Mouse (Mus musculus): ENCODE data around the gene Rsph10b. TPM values are rescaled to one million over a fixed set of nuclear protein-coding genes. Genes with fewer than 3 reads are reported as not detected.

Rsph10b gene
- polyA plus RNA-seq, 1 experiment: 9.4 TPM

DNA sequence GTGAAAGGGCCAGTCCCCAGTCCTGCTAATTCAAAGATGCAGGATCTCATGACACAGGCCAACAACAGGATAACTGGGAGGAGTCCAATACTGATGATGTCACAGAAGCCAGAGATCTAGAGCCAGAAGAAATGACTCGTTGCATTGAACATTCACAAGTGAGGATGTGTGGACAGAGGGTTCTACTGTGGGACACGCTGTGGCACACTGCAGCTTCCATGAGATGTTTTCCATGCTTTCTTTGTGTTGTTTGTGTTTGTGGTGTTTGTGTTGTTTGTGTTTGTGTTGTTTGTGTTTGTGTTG, 42.7 kb downstream of the Rsph10b start:
- TF ChIP-seq POLR2A (IDR thresholded peaks at IDR 0.05; ENCODE audit: borderline replicate concordance, extremely low read depth, insufficient read depth, insufficient read length, poor library complexity, severe bottlenecking): no peak
- no peak for TF ChIP-seq CTCF (IDR thresholded peaks at IDR 0.05; ENCODE audit: borderline replicate concordance, extremely low read depth, insufficient read depth, insufficient read length)
- DNase-seq (ENCODE audit: low read depth): no peak

DNA sequence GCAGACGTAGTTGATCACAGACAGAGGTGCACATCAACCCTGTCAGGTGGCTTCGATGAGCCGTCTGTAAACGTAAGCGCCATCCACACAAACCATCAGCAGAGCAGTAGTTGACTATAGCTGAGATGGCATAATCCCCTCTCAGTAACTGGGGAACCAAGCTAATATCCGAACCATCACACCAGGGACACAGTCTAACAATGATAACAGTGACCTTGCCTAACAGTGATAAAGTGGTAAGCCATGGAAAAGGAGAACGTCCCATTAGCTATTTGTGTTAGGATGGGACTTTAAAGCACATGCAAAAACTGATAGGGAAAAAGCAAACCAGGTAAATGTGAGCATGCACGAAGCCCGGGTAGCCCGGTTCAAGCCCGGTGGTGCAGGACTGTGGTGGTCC, 43.4 kb downstream of the Rsph10b start:
- DNase-seq (ENCODE audit: low read depth): no peak
- TF ChIP-seq CTCF (IDR thresholded peaks at IDR 0.05; ENCODE audit: borderline replicate concordance, extremely low read depth, insufficient read depth, insufficient read length) (no peak), POLR2A (IDR thresholded peaks at IDR 0.05; ENCODE audit: borderline replicate concordance, extremely low read depth, insufficient read depth, insufficient read length, poor library complexity, severe bottlenecking) (no peak)

DNA sequence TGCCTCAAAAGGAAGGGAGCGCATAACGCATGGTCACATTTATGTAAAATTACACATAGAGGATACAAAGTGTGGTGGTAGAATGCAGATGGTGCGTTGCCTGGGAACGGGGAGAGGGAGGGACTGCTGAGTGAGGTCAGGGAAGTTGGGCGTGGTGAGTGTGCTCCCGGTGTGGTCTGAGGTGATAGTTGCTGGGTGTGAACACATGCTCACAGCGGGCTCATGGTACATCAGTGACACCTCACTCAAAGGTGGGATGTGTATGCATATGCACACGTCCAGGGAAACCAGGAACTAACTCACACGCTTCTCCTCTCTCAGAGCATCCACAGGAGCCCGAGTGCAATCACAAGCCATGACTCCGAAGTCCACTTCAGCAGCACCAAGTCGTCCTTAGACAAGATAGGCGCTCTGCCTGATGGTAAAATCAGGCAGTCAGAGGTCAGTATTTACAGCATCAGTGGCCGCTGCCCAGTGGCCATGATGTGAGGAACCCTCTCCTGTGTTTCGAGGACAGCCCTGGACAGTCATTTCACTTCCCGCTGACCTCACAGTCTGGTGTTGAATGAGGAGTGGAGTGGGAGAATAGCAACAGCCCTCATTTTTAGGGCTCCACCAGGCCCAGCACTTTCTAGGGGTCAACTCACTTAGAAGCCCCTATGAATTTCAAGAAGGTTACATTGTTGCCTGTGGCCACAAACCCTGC, 44.0 kb downstream of the Rsph10b start:
- TF ChIP-seq POLR2A (IDR thresholded peaks at IDR 0.05; ENCODE audit: borderline replicate concordance, extremely low read depth, insufficient read depth, insufficient read length, poor library complexity, severe bottlenecking) (no peak), CTCF (IDR thresholded peaks at IDR 0.05; ENCODE audit: borderline replicate concordance, extremely low read depth, insufficient read depth, insufficient read length) (no peak)
- no peak for DNase-seq (ENCODE audit: low read depth)

DNA sequence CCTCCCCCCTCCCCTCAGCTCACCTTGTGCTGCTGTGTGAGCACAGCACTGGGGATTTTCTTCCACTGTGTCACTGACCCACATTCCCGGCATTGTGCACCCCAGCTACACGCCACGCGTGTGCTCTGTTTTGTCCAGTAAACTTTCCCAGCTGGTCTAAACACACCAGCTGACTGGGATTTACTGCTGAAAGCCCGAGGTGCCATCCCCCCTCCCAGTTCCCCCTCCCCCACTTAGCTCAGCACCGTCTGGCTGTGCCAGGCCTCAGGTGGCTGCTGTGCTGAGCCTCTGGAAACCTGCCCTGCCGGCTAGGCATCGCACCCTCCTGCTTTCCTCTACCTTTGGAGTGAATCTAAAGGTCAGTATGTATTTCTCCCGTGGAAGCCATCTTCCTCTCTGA, 48.0 kb downstream of the Rsph10b start:
- DNase-seq (ENCODE audit: low read depth): peak; percentile 66

DNA sequence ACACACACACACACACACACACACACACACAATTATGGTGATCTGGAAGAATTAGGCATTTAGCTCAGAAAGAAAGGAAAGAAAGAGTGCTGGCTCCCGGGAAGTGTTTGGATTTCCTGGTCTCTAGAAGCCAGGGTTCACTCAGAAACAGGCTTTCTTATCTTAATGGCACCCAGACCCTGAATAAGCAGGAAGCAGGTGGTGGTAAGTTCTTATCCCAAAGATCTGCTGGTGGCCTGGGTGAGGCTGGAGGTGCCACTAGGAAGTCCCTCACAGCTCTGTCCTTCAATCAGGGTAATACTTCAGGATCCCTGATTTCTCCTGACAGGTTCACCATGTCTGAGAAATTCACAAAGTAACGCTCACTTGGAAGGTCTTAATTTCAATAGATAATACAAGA, 49.5 kb downstream of the Rsph10b start:
- TF ChIP-seq POLR2A (IDR thresholded peaks at IDR 0.05; ENCODE audit: borderline replicate concordance, extremely low read depth, insufficient read depth, insufficient read length, poor library complexity, severe bottlenecking) (no peak), CTCF (IDR thresholded peaks at IDR 0.05; ENCODE audit: borderline replicate concordance, extremely low read depth, insufficient read depth, insufficient read length) (no peak)
- no peak for DNase-seq (ENCODE audit: low read depth)

More for the DNA sequence above, 48.0 kb downstream of the Rsph10b start:
- TF ChIP-seq POLR2A (IDR thresholded peaks at IDR 0.05; ENCODE audit: borderline replicate concordance, extremely low read depth, insufficient read depth, insufficient read length, poor library complexity, severe bottlenecking): no peak
- no peak for TF ChIP-seq CTCF (IDR thresholded peaks at IDR 0.05; ENCODE audit: borderline replicate concordance, extremely low read depth, insufficient read depth, insufficient read length)

GRCm38 (mm10) chr5:143985381-143985780, 52.5 kb downstream of the Rsph10b start:
- DNase-seq (ENCODE audit: low read depth): no peak
- TF ChIP-seq POLR2A (IDR thresholded peaks at IDR 0.05; ENCODE audit: borderline replicate concordance, extremely low read depth, insufficient read depth, insufficient read length, poor library complexity, severe bottlenecking) (no peak), CTCF (IDR thresholded peaks at IDR 0.05; ENCODE audit: borderline replicate concordance, extremely low read depth, insufficient read depth, insufficient read length) (no peak)

GRCm38 (mm10) chr5:143987596-143987995, 54.8 kb downstream of the Rsph10b start:
- DNase-seq (ENCODE audit: low read depth): no peak
- TF ChIP-seq CTCF (IDR thresholded peaks at IDR 0.05; ENCODE audit: borderline replicate concordance, extremely low read depth, insufficient read depth, insufficient read length): no peak
- TF ChIP-seq POLR2A (IDR thresholded peaks at IDR 0.05; ENCODE audit: borderline replicate concordance, extremely low read depth, insufficient read depth, insufficient read length, poor library complexity, severe bottlenecking): no peak

DNA sequence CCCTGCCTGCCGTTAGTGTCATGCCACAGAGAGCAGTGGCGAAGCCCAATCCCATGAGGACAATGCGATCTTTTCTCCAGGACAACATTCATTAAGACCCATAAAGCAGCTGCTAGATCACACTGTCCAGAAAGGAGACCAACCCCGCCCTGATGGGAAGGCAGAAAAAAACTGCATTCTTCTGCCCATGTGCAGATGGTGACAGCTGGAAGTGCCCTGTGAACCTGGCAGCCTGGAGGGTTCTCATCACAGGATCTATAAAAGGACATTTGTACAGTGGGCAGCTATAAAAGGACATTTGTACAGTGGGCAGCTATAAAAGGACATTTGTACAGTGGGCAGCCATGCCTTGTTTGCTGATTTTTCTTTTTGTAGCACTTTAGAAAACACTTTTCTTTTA, 56.2 kb downstream of the Rsph10b start:
- TF ChIP-seq POLR2A (IDR thresholded peaks at IDR 0.05; ENCODE audit: borderline replicate concordance, extremely low read depth, insufficient read depth, insufficient read length, poor library complexity, severe bottlenecking) (no peak), CTCF (IDR thresholded peaks at IDR 0.05; ENCODE audit: borderline replicate concordance, extremely low read depth, insufficient read depth, insufficient read length) (no peak)
- no peak for DNase-seq (ENCODE audit: low read depth)

DNA sequence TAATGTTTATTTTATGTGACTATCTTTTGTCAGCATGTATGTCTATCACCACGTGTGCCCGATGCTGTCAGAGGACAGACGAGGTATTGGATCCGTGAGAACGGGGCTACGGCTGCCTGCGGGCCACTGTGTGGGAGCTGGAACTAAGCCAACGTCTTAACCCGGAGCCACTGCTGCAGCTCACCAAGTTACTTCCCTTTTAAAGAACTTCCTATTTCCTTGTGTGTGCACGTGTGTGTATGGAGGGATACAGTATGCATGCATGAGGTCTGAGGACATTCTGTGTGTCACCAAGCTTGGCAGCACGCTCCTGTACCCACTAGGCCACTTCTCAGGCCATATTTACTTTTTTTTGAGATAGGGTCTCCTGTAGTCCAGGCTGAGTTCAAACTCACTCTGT, 57.3 kb downstream of the Rsph10b start:
- TF ChIP-seq POLR2A (IDR thresholded peaks at IDR 0.05; ENCODE audit: borderline replicate concordance, extremely low read depth, insufficient read depth, insufficient read length, poor library complexity, severe bottlenecking) (no peak), CTCF (IDR thresholded peaks at IDR 0.05; ENCODE audit: borderline replicate concordance, extremely low read depth, insufficient read depth, insufficient read length) (no peak)
- DNase-seq (ENCODE audit: low read depth): no peak

DNA sequence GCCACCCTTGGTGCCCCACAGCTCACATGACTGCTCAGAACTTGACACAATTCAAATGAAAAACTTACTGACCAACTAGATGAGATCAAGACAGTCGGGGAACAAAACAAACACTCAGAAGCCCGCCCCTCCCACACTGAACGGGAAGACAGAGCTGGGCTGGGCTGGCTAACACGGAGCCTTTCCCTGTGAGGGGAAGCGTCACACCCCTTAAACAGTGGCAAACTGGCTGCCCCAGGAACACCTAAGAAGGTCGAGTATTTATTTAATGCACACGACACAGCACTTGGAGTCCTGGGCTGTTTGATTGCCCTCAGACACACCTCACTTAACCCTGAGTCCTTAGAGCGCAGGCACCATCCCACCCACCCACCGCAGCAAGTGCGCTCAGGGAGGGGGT, 59.8 kb downstream of the Rsph10b start:
- DNase-seq (ENCODE audit: low read depth): no peak

DNA sequence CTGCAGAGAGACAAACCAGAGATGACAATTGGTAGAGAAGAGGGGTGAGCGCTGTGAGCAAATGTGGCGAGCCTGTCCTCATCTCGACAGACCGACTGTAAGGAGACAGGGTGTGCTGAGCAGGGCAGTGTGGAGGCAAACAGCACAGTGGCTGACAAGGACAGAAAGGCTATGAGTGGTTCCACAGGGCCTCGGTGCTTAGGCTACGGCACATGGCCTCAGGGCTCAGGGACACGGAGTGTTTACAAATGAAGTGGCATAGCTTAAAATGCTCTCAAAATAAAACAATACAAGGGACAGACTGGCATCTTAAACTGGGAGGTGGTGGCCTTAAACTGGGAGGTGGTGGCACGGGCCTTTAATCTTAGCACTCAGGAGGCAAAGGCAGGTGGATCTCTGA, 60.4 kb downstream of the Rsph10b start:
- DNase-seq (ENCODE audit: low read depth): no peak
- no peak for TF ChIP-seq POLR2A (IDR thresholded peaks at IDR 0.05; ENCODE audit: borderline replicate concordance, extremely low read depth, insufficient read depth, insufficient read length, poor library complexity, severe bottlenecking)
- TF ChIP-seq CTCF (IDR thresholded peaks at IDR 0.05; ENCODE audit: borderline replicate concordance, extremely low read depth, insufficient read depth, insufficient read length): no peak

More for the DNA sequence above, 59.8 kb downstream of the Rsph10b start:
- TF ChIP-seq CTCF (IDR thresholded peaks at IDR 0.05; ENCODE audit: borderline replicate concordance, extremely low read depth, insufficient read depth, insufficient read length): no peak
- TF ChIP-seq POLR2A (IDR thresholded peaks at IDR 0.05; ENCODE audit: borderline replicate concordance, extremely low read depth, insufficient read depth, insufficient read length, poor library complexity, severe bottlenecking): no peak

DNA sequence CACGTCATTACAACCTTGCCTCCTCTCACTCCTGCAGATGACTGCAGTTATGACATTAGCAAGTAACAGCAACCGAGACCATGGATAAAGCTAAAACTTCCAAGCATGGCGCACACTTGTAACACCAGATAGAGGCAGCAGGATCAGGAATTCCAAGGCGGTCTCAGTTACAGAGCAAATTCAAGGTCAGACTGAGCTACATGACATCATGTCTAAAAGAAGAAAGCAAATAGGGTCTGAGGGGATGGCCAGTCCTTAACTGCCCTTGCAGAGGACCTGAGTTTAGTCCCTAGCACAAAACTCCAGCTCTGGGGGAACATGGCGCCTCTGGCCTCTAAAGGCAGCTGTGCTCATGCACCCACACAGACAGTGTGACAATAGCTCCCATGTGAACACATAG, 61.0 kb downstream of the Rsph10b start:
- no peak for DNase-seq (ENCODE audit: low read depth)
- no peak for TF ChIP-seq CTCF (IDR thresholded peaks at IDR 0.05; ENCODE audit: borderline replicate concordance, extremely low read depth, insufficient read depth, insufficient read length)
- no peak for TF ChIP-seq POLR2A (IDR thresholded peaks at IDR 0.05; ENCODE audit: borderline replicate concordance, extremely low read depth, insufficient read depth, insufficient read length, poor library complexity, severe bottlenecking)
